In genomic region chr3:38882778-38883177, GRCm38 (mm10) we compare ENCODE assay signal across 8 mouse cellular contexts. TPM values are rescaled to one million over a fixed set of nuclear protein-coding genes. Genes with fewer than 3 reads are reported as not detected.
DNase-seq lines count a peak whose midpoint lies in the region; ATAC-seq lines count a peak whose summit lies in the region.

No protein-coding gene starts in this region.

- no peak for ATAC-seq in cerebellum, adult (ENCODE audit: insufficient number of reproducible peaks, low FRiP score, low TSS enrichment)

- DNase-seq in cerebellum, postnatal 14 days, result peak; percentile 72 to 75
- peak; percentile 43 to 45 for DNase-seq in left cerebral cortex, adult 18-20 months (ENCODE audit: low spot score in 2 of 2)
- no peak for DNase-seq in left cerebral cortex, adult 8-10 months (ENCODE audit: low spot score in 2 of 2)
- peak; percentile 59 for DNase-seq in ZHBTc4 (ENCODE audit: low read depth, low spot score)
- peak; percentile 56 for DNase-seq in kidney, adult 9 months
- DNase-seq in right cerebral cortex, postnatal 10 days (ENCODE audit: low spot score in 2 of 2), result peak; percentile 72 to 74
- DNase-seq in thymus, postnatal 14 days, result no peak

RNA-seq across cellular contexts. Expression of gene Fat4, which starts 4.0 kb away (rescaled TPM):
- 10 to 100 TPM in 1 of 2 experiments, 1 to 10 TPM in 1; 9.8 to 10.2 TPM for total RNA-seq in left cerebral cortex, adult 18-20 months (2021)
- total RNA-seq in left cerebral cortex, adult 8-10 months (2022), result 10 to 100 TPM in 1 of 4 experiments, 1 to 10 TPM in 3; 8.6 to 12.3 (median 9.5) TPM

Comparison
In these comparisons a context has a peak if more than half of its experiments do, and no peak if none do; other contexts are left out.
1. DNase-seq: peak in cerebellum, postnatal 14 days (2 of 2), left cerebral cortex, adult 18-20 months (2 of 2), ZHBTc4 (single experiment), kidney, adult 9 months (single experiment) and right cerebral cortex, postnatal 10 days (2 of 2); none in left cerebral cortex, adult 8-10 months (0 of 2) and thymus, postnatal 14 days (single experiment).